Mouse (Mus musculus) megakaryocyte, embryonic 14.5 days (primary cell): ENCODE results near the gene Snx20.
"Not testable (repeated sequence)": the region's sequence is repeated elsewhere in the genome, so short reads cannot be mapped to it uniquely, and the experiment has no call there.

Experiments
- FLI1 ChIP-seq: IDR thresholded peaks from 2 replicates; pipeline ENCODE4 v1.6.1; 2012; ENCODE audit warnings: low read length, inconsistent platforms, mixed read lengths
- GATA1 ChIP-seq: IDR thresholded peaks from 3 replicates; pipeline ENCODE4 v1.6.1; 2012; ENCODE audit warnings: mixed read lengths, low read length, inconsistent platforms, borderline replicate concordance

GRCm38 (mm10) chr8:88651122-88651521, 15.2 kb upstream of the Snx20 start:
- not testable (repeated sequence) for TF ChIP-seq GATA1, FLI1
